Mouse (Mus musculus): ENCODE results near the gene Rasl2-9. TPM values are rescaled to one million over a fixed set of nuclear protein-coding genes. Genes with fewer than 3 reads are reported as not detected.
"Not testable (repeated sequence)": the region's sequence is repeated elsewhere in the genome, so short reads cannot be mapped to it uniquely, and the experiment has no call there.

Gene Rasl2-9
- 0.40 and 0.61 TPM in 2 replicates for polyA plus RNA-seq (2012; rRNA removed)

DNA sequence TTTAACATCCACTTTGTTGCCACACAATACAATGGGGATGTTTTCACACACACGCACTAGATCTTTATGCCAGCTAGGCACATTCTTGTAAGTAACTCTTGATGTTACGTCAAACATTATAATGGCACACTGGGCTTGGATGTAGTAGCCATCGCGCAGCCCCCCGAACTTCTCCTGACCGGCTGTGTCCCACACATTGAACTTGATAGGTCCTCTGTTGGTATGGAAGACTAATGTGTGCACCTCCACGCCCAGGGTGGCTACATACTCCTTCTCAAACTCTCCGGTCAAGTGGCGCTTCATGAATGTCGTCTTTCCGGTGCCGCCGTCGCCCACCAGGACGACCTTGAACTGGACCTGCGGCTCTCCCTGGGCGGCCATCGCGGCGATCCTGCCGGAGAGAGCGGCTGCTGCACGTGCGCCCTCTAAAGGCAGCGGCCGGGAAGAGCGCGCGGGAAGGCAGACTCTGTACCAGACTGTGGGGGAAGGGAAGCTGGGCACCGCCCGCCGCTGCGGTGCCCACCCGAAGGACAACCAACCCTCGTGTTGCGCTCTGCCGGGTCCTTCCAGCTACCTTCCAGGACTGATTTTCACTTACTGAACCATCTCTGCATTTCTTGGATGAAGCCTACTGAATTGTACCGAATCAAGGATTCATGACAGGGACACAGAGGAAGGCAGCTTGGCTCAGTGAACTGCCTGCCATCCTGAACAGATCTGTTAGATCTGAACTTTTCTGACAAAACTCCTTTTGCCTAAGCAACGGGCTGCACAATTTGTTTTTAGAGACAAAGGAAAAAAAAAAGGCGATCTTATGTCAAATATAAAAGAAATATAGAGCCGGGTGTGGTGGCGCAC, at the start of gene Rasl2-9:
Gene Rasl2-9 (minus strand): TSS at position 402 of the 858 bp plus-strand sequence.
- peak; percentile 11 to 81 for DNase-seq (ENCODE audit: extremely low spot score in 1 of 2, low spot score in 1 of 2)

DNA sequence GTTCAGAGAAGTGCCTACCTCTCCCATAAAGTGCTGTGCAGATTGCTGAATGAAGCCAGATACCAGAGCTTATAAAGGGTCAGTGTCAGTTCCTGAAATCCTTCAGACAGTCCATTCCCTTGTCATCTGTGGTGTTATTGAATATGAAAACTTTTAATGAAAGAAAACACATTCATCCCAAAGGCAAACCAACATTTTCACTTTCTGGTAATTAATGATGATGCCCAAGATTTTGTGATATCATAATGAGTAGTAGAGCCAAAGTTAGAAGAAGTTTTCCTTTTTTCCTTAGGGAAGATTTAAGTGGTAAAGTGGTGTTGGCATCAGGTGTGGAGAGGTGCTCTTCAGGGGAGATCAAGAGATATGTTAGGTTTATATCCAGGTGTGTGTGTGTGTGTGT, 23.8 kb upstream of the Rasl2-9 start, which contains the start of gene Vmn1r55:
Gene Vmn1r55 (minus strand): TSS at position 101 of the 400 bp plus-strand sequence.
- not testable (repeated sequence) for DNase-seq (ENCODE audit: extremely low spot score in 1 of 2, low spot score in 1 of 2)

DNA sequence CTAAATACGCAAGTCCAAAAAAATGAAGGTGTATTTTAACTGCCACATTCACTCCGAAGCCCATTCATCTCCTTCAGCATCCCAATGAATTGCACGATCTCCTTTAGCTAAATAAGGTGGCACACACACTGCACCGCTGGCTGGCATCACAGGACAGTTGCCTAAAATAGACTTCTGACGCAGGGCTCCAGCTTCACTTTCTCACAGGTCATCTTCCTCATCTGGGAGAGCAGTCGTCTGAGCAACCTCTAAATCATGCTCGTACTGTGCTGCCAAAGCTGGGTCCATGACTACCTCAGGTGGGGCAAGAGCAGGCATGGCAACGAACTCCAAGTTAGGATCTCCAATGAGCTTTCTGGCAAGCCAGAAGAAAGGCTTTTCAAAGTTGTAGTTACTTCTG, 672 bp downstream of the Rasl2-9 start:
- no peak for DNase-seq (ENCODE audit: extremely low spot score in 1 of 2, low spot score in 1 of 2)

DNA sequence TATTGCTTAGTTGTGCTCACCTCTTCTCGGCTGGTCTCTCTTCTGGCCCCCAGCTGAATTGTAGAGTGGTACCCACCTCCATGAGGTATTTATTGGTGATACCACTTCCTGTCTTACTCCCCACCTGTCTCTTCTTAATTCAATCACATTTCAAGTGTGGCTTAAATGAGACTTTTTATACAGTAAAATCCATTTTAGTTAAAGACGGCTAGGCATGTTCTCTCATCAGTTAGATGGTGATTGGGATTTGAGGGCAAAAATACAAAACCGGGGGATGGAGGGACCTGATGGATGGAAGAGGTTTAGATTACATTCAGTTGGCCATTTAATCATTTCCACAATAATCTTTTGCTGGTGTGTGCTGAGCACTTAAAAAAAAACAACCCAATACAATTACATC, 8.9 kb downstream of the Rasl2-9 start, which contains the start of gene Rfpl4:
Gene Rfpl4 (minus strand): TSS at position 101 of the 400 bp plus-strand sequence.
- no peak for DNase-seq (ENCODE audit: extremely low spot score in 1 of 2, low spot score in 1 of 2)

DNA sequence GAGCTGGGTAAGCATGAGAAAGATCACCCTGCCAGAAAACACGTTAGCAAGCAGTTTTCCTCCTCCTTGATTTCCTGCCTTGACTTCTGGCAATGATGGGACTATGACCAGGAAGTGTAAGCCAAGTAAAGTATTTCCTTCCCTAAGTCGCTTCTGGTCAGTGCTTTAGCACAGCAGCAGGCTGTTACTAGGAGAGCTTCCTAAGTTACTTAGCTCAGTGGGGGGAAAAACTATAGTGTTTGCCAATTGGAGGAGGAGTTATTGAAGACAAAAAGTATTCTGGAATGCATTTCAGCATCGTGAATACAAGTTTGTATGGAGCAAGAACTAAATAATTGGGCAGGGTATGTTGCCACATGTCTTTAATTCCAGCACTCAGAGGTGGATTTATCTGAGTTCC, 13.0 kb downstream of the Rasl2-9 start:
- no peak for DNase-seq (ENCODE audit: extremely low spot score in 1 of 2, low spot score in 1 of 2)

DNA sequence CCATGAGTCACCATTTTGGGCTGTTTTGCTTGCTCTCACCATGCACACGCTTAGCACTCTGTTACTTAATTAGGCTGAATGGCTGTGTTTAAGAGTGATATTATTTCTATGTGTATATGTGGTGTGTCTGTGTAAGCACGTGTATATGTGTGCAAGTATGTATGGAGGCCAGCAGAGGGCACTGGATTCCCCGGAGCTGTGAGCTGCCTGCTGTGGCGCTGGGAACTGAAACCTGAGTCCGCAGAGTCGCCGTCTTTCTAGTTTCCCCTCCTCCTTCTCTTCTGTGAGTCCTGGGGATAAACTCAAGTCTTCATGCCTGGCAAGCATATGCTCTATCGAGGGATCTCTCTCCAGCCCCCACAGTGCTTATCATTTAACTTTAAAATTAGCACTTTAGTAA, 16.4 kb downstream of the Rasl2-9 start:
- DNase-seq (ENCODE audit: extremely low spot score in 1 of 2, low spot score in 1 of 2), result no peak

DNA sequence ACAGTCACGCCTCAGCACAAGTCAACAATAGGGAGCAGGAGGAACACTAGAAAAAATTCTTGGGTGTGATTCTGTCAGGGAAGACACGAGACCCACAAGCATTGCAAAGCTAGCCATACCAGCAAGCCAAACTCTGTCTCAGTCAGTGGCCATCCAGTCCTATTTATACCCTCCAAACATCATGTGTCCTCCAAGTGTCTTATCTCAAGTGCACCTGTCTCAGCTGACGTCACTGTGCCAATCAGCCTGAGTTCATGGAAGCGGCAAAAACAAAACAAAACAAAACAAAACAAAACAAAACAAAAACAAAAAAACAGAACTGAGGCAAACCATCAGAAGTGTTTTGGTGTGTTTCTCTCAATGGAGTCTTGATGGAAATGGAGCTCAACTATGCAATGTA, 17.5 kb downstream of the Rasl2-9 start:
- no peak for DNase-seq (ENCODE audit: extremely low spot score in 1 of 2, low spot score in 1 of 2)

GRCm38 (mm10) chr7:5102564-5102963, 23.2 kb downstream of the Rasl2-9 start:
- DNase-seq (ENCODE audit: extremely low spot score in 1 of 2, low spot score in 1 of 2), result no peak

DNA sequence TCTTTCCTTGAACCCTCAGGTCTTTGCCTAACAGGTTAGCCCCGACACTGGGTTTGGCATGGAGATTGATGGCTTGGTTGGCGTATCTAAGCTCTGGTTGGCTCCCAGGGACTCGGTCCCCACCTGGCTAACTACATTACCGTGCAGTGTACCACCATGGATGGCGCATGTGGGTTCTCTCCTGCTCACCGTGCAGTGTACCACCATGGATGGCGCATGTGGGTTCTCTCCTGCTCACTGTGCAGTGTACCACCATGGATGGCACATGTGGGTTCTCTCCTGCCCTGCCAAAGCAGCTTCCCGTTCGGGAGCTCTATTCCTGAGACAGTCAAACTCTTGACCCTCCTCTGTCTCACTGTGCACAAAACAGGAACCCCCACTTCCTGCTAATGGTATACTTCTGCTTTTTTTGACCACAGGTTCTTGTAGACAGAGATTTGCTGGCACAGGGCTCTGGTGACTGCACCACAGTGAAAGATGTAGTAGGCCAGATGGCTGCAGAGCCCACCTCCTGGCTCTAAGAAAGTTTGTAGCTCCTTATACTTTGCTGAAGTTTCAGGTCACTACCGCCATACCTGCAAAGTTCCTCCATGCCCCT, 24.6 kb downstream of the Rasl2-9 start:
- no peak for DNase-seq (ENCODE audit: extremely low spot score in 1 of 2, low spot score in 1 of 2)

DNA sequence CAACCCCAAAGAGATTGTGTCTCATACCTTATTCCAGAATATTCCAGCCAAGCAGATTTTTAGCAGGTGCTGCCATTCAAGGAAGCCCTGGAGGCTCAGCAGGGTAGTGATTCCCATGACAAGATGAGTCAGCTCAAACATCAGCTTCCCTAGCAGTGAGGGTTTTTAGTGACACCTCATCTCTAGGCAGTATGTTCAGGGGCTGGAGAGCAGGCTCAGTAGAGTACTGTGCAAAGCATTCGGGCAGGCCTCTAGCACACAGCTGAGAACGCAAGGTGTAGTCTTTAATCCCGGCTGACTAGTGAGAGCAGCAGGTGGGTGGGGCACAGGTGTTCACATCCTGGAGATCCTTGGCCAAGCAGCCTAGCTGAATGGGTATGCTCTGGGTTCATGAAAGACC, 26.0 kb downstream of the Rasl2-9 start:
- DNase-seq (ENCODE audit: extremely low spot score in 1 of 2, low spot score in 1 of 2), result no peak

DNA sequence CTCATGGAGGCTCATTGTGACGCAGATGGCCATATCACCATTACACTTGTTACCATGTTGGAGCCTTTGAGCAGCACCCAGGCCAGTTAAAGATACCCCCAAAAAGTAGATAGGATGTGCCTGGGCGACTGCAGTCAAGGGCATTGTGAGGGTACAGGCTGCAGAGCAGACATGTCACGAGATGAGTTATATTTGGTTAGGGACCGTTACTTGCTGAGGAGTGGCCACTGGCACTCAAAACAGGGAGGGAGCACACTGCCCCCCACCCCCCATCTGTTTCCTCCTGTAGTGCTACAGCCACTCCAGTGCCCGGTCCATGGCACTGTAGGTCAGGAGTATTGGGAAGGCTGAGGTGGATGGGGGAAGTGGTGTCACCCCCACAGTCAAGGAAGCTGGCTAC, 27.0 kb downstream of the Rasl2-9 start:
- no peak for DNase-seq (ENCODE audit: extremely low spot score in 1 of 2, low spot score in 1 of 2)

GRCm38 (mm10) chr7:5092831-5093510, 32.8 kb downstream of the Rasl2-9 start:
- DNase-seq (ENCODE audit: extremely low spot score in 1 of 2, low spot score in 1 of 2), result peak in 1 of 2 experiments; percentile 59

DNA sequence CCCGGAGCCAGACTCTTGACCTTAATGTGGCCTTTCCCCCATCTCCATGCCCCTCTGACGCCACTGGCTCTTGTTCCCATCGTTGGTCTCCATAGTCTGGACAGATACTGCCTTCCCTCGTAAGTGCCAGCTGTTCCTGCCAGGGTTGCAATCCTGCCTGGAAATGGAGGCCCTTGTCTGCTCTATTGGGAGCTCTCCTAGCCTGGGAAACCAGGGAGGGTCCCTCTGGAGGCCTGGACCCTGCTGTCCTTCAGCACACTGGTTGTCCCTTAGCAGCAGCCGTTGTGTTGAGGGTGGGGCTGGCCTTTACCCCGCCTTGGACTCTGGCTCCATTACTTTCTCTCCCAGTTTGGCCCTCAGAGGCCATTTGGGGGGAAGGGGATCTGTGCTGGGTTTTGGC, 33.4 kb downstream of the Rasl2-9 start:
- DNase-seq (ENCODE audit: extremely low spot score in 1 of 2, low spot score in 1 of 2), result no peak

GRCm38 (mm10) chr7:5091008-5091728, 34.6 kb downstream of the Rasl2-9 start:
- peak in 1 of 2 experiments; percentile 56 for DNase-seq (ENCODE audit: extremely low spot score in 1 of 2, low spot score in 1 of 2)

GRCm38 (mm10) chr7:5089853-5090252, 35.9 kb downstream of the Rasl2-9 start:
- peak in 1 of 2 experiments; percentile 65 for DNase-seq (ENCODE audit: extremely low spot score in 1 of 2, low spot score in 1 of 2)

DNA sequence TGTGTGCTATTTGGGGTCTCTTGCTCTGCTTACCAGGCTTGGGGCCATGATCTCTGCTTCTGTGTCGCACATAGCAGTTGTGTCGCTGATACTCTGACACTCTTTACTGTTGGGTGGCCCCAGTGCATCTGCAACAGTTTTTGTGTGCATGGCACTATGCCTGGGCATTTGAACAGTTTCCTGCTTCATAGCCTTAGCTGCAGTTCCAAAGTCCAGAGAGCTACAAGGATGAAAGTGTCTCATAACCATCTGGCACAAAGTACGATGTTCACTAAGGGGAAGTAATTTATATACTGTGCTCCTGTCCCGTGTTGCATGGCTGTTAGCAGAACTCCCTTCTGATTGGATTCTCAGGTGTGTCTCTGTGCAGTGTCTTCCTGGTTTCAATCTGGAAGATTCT, 37.9 kb downstream of the Rasl2-9 start:
- no peak for DNase-seq (ENCODE audit: extremely low spot score in 1 of 2, low spot score in 1 of 2)

GRCm38 (mm10) chr7:5086921-5087440, 38.8 kb downstream of the Rasl2-9 start:
- DNase-seq (ENCODE audit: extremely low spot score in 1 of 2, low spot score in 1 of 2), result no peak

DNA sequence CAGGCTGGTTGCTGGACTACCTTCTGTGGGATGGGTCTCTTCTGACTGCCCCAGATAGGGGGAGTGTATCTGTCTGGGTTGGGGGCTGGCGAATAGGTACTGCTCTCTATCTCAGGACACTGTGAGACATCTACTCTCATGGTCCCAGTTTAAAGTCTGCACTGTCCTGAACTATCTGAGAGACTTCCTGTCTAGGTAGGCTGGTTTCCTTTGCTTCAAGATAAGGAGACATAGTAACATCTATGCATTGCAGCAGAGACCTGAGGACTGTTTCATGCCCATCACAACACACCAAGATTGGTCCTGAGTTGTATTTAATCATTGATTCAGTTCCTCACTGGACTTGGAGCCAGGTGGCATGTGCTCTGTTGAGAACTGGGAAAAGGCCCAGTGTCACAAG, 40.2 kb downstream of the Rasl2-9 start:
- DNase-seq (ENCODE audit: extremely low spot score in 1 of 2, low spot score in 1 of 2), result no peak

- no peak for DNase-seq (ENCODE audit: extremely low spot score in 1 of 2, low spot score in 1 of 2)
These were observed 42.2 kb downstream of the Rasl2-9 start for GRCm38 (mm10) chr7:5083325-5084105.

- no peak for DNase-seq (ENCODE audit: extremely low spot score in 1 of 2, low spot score in 1 of 2)
These were observed 43.8 kb downstream of the Rasl2-9 start for GRCm38 (mm10) chr7:5081939-5082338.

Measured in frontal cortex, adult 2 months (tissue).